ENCODE assay signal across 9 mouse cellular contexts in the genomic region with DNA sequence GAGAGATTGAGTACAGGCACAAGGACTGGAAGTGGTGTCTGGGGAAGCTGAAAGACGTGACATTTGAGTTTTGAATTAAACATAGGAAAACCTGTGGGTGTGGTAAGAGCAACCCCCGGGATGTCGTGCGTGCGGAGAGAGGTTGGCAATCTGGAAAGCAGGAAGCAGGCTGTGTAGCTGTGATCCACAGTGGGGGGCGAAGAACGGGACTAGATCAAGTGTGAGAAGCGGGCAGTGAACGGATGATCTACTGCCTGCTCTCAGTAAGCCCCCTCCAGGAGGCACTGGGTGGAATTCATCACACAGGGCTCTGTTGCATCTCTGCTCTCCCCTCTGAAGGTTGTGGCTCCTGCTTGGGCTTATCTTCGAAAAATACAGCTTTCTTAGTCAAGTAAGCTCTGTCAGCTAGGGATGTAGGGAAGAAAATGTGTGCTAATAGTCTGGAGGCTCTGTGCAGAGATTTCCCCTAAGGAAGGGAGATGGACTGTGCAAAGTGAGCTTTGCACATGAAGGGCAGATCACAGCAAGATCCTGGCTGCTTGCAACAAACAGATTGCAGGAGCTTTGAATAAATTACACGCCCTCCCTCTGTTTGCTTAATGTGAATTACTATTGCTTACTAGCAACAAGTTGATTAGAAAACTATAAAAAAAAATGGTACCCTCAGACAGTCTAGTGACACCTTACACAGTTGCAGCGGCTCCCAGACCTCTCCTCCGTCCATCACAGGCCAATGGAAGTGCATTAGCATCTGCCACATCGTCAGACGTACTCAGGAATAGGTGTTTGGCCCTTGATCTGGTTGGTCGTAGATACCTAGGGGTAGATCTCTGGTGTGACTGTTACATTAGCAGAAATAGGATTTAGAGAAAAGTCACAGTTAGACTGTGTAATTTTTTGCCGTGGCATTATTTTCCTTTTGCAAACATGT.
DNase-seq lines count a peak whose midpoint lies in the region; ATAC-seq and TF ChIP-seq lines count a peak whose summit lies in the region.
"Had no signal": no experiment of that assay in that cellular context is flagged by ENCODE, and none has a peak within 500 bp of the region (broad histone marks: within the 10 kb centered on the region; RNA-seq: fewer than 3 reads in every experiment).

No protein-coding gene starts in this region.

- no peak for ATAC-seq in heart, embryonic 14.5 days (ENCODE audit: insufficient number of reproducible peaks, insufficient read depth, low FRiP score, low read depth)
- ATAC-seq in hindbrain, embryonic 12.5 days (ENCODE audit: low FRiP score) = peak; percentile 63; the same call in 1 of the 2 replicates
- ATAC-seq in neural tube, embryonic 13.5 days (ENCODE audit: low read depth) = peak; percentile 71; the same call in 1 of the 2 replicates

- H3K4me3 ChIP-seq in heart, embryonic 14.5 days (ENCODE audit: control insufficient read depth in 1 of 2, insufficient read depth in 1 of 2, low read depth in 1 of 2, low read length in 2 of 2) = no peak overlapping the region
- no peak overlapping the region for H3K4me3 ChIP-seq in hindbrain, embryonic 12.5 days
- H3K4me3 ChIP-seq in neural tube, embryonic 13.5 days = no peak overlapping the region
- H3K4me3 ChIP-seq in gastrocnemius, adult 2 months = no peak overlapping the region

- H3K36me3 ChIP-seq in heart, embryonic 14.5 days (ENCODE audit: control insufficient read depth, insufficient read depth, low read length) = no peaks in the 10 kb centered on the region
- H3K36me3 ChIP-seq in hindbrain, embryonic 12.5 days = no peaks in the 10 kb centered on the region
- no peaks in the 10 kb centered on the region for H3K36me3 ChIP-seq in neural tube, embryonic 13.5 days

- H3K27me3 ChIP-seq in heart, embryonic 14.5 days (ENCODE audit: control insufficient read depth, insufficient read depth, low read length) = no peaks in the 10 kb centered on the region
- H3K27me3 ChIP-seq in hindbrain, embryonic 12.5 days = no peaks in the 10 kb centered on the region
- no peaks in the 10 kb centered on the region for H3K27me3 ChIP-seq in neural tube, embryonic 13.5 days

- H3K9ac ChIP-seq in heart, embryonic 14.5 days (ENCODE audit: low read length) = 0 out of 2 replicates have a peak overlapping the region, but pooled peaks have one; percentile 25
- H3K9ac ChIP-seq in hindbrain, embryonic 12.5 days = no peak overlapping the region
- peak overlapping the region; percentile 63 for H3K9ac ChIP-seq in neural tube, embryonic 13.5 days

- intact Hi-C loops in heart, postnatal 10 days (cut with DNase I) = loop anchor here (5.0 to 10.0 kb wide), 4 partner anchors 361 to 931 kb away; a partner anchor contains a TSS
- intact Hi-C loops in gastrocnemius, adult 2 months (cut with DNase I) = loop anchor here (5.0 to 10.0 kb wide), 2 partner anchors 526 to 568 kb away; a partner anchor contains a TSS
- intact Hi-C loops in heart, postnatal 36 days (cut with DNase I) = loop anchor here (5.0 kb wide), 3 partner anchors 571 to 931 kb away; no protein-coding TSS in a partner anchor

- TF ChIP-seq CTCF in gastrocnemius, adult 2 months (IDR thresholded peaks at IDR 0.05) = no peak

- peak overlapping the region; percentile 64 for H3K4me2 ChIP-seq in heart, embryonic 14.5 days (ENCODE audit: low read length)
- peak overlapping the region; percentile 53 for H3K4me2 ChIP-seq in hindbrain, embryonic 12.5 days (replicated peaks)
- H3K4me2 ChIP-seq in neural tube, embryonic 13.5 days = peak overlapping the region; percentile 56

- H3K27ac ChIP-seq in heart, embryonic 14.5 days (replicated peaks in 1 of 2; ENCODE audit: control insufficient read depth in 1 of 2, insufficient read depth in 1 of 2, low read depth in 2 of 2, low read length in 2 of 2) = peak overlapping the region in 1 of 2 experiments; percentile 59; a peak in 1 of 4 replicates
- H3K27ac ChIP-seq in hindbrain, embryonic 12.5 days = no peak overlapping the region
- peak overlapping the region; percentile 54; the same call in 1 of the 2 replicates for H3K27ac ChIP-seq in neural tube, embryonic 13.5 days (replicated peaks)
- H3K27ac ChIP-seq in gastrocnemius, adult 2 months = no peak overlapping the region
- H3K27ac ChIP-seq: macrophage had no signal

- no peak for DNase-seq in heart, postnatal 10 days
- DNase-seq in cerebellum, adult 8-10 months = peak; percentile 62
- DNase-seq in gastrocnemius, adult 2 months = no peak
- DNase-seq in kidney, postnatal 25 days = no peak
- no peak for DNase-seq in heart, postnatal 36 days

- H3K4me1 ChIP-seq in heart, embryonic 14.5 days (ENCODE audit: control insufficient read depth in 2 of 2, insufficient read depth in 2 of 2, low read length in 2 of 2) = peaks cover 3 to 5% of the 10 kb centered on the region in 2 experiments; a peak in 1 of 4 replicates
- H3K4me1 ChIP-seq in hindbrain, embryonic 12.5 days = peaks cover 11% of the 10 kb centered on the region
- H3K4me1 ChIP-seq in neural tube, embryonic 13.5 days (replicated peaks) = peaks cover 14% of the 10 kb centered on the region

- no peaks in the 10 kb centered on the region for H3K9me3 ChIP-seq in heart, embryonic 14.5 days (ENCODE audit: control insufficient read depth, low read length)
- no peaks in the 10 kb centered on the region for H3K9me3 ChIP-seq in hindbrain, embryonic 12.5 days (replicated peaks)
- no peaks in the 10 kb centered on the region for H3K9me3 ChIP-seq in neural tube, embryonic 13.5 days

- WGBS in heart, embryonic 14.5 days = 33% methylated on average over 17 of the region's 17 CpGs
- 18% methylated on average over 17 of the region's 17 CpGs for WGBS in hindbrain, embryonic 12.5 days
- WGBS in neural tube, embryonic 13.5 days = 20% methylated on average over 17 of the region's 17 CpGs
